Mouse (Mus musculus) kidney, embryonic 15.5 days (tissue): ENCODE results near the gene Akirin1. TPM values are rescaled to one million over a fixed set of nuclear protein-coding genes. Genes with fewer than 3 reads are reported as not detected.

Experiments used
- ATAC-seq: fragments of 200-750 bp; cut with Nextera tagmentation; replicated peaks from 2 replicates; pipeline ENCODE4 v1.8.0; 2017; ENCODE audit warnings: moderate TSS enrichment; ENCODE audit not compliant: low FRiP score
- H3K27ac ChIP-seq: fragments of 300-500 bp; sonication (generic); 2 replicates; pipeline ENCODE4 v1.5.1; 2015; ENCODE audit warnings: mild to moderate bottlenecking, inconsistent platforms
- H3K27me3 ChIP-seq: fragments of 300-500 bp; sonication (generic); 2 replicates; pipeline ENCODE4 v1.6.1; 2015; ENCODE audit warnings: inconsistent platforms
- H3K36me3 ChIP-seq: fragments of 300-500 bp; sonication (generic); 2 replicates; pipeline ENCODE4 v1.6.1; 2015; ENCODE audit warnings: inconsistent platforms
- H3K4me1 ChIP-seq: fragments of 300-500 bp; sonication (generic); 2 replicates; pipeline ENCODE4 v1.6.1; 2015; ENCODE audit warnings: inconsistent platforms
- H3K4me2 ChIP-seq: fragments of 300-500 bp; sonication (generic); 2 replicates; pipeline ENCODE4 v1.6.1; 2015; ENCODE audit warnings: moderate library complexity, mild to moderate bottlenecking, inconsistent platforms
- H3K4me3 ChIP-seq: fragments of 300-500 bp; sonication (generic); replicated peaks from 2 replicates; pipeline ENCODE4 v1.5.1; 2015; ENCODE audit warnings: mild to moderate bottlenecking, inconsistent platforms
- H3K9ac ChIP-seq: fragments of 300-500 bp; sonication (generic); 2 replicates; pipeline ENCODE4 v1.6.1; 2015; ENCODE audit warnings: mild to moderate bottlenecking, inconsistent platforms
- H3K9me3 ChIP-seq: fragments of 300-500 bp; sonication (generic); replicated peaks from 2 replicates; pipeline ENCODE4 v1.6.1; 2016; ENCODE audit warnings: inconsistent platforms
- WGBS: fragments of 180-500 bp; shearing (Covaris S2); methylation state at CpG from one replicate; pipeline ENCODE4 v1.1.7; 2015; ENCODE audit warnings: mixed read lengths; 5-methylcytosine and 5-hydroxymethylcytosine counted together
- polyA plus RNA-seq: library from polyadenylated mRNA; unstranded; fragments of >200 nt; fragmentation: Nextera tagmentation; extraction: Ambion mirVana; gene quantifications from 2 replicates; pipeline ENCODE4 v1.2.1, GENCODE M21; 2015

Gene Akirin1
- polyA plus RNA-seq, 1 experiment from 2014 or later: 42.5 TPM

DNA sequence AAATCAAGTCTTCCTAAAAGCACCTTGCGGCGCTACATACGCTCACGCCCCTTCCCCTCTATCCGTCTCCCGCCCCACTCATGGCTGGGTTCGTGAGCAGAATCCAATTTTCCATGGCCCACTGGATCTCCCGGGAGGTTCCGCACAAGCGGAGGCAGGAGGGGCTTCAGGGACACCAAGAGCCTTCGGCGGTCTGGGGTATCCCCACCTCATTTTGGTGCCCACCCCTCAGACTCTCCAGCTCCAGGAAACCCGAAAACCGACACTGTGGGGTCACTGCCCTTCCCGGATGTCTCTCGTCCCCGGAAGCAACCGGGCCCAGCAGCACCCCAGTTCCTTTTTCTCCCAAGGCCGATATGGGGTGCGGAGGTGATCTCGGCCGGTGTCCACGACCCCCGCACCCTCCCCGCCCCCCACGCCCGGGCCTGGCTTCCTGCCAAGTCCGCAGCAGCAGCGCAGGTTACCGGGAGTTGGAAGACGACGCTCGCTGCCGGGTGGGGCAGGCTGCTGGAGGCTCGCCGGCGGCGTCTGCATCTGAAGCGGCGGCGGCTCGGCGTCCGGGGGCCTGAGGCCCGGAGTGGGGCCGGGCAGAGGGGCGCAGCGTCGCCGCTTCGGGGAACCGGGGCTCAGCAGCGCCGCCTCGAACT lies 538 bp downstream of the Akirin1 start:
- Histone ChIP-seq H3K27me3 (no peaks in the 10 kb centered on the region), H3K9ac (peak overlapping the region; percentile 87), H3K4me3 (peak overlapping the region; percentile 99), H3K27ac (peak overlapping the region; percentile 93), H3K4me1 (peaks cover 19% of the 10 kb centered on the region), H3K36me3 (no peaks in the 10 kb centered on the region), H3K9me3 (no peaks in the 10 kb centered on the region), H3K4me2 (peak overlapping the region; percentile 87)
- ATAC-seq: peak; percentile 82
- 0% methylated on average over 55 of the region's 55 CpGs for WGBS

DNA sequence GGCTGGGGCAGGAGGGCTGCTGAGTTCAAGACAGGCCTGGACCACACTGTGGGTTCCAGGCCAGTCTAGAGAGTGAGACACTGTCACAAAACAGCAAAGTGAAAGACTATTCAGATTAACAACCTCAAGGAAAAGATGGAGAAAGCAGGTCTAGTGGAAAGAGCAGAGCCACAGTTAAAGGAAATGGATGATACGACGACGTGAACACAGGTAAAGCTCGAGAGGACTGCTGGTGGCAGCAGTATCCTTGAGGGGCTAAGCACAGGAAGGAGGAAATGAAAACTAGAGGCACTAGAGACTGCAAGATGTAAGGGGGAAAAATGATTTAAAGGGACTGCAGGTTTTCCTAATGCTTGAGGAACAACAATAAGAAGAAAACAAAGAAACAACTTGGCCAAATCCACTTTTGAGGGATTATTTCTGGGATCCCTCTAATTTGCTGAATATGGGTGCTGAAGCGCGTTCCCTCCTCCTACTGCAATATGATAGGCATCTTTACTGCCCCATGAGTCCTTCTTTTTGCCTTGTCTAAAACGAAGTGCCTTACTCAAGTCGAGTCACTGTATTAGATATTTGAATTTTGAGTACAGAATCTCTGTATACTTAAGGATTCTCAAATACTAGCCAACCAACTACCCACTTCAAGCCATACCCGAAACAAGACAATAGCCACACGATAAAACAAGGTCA lies 1.3 kb downstream of the Akirin1 start:
- H3K9me3 ChIP-seq: no peaks in the 10 kb centered on the region
- peak overlapping the region; percentile 93 for H3K27ac ChIP-seq
- H3K27me3 ChIP-seq: no peaks in the 10 kb centered on the region
- H3K4me2 ChIP-seq: peak overlapping the region; percentile 87
- WGBS: 11% methylated on average over 10 of the region's 10 CpGs
- ATAC-seq: no peak
- H3K36me3 ChIP-seq: no peaks in the 10 kb centered on the region
- H3K4me3 ChIP-seq: peak overlapping the region; percentile 99
- H3K9ac ChIP-seq: peak overlapping the region; percentile 87
- peaks cover 19% of the 10 kb centered on the region for H3K4me1 ChIP-seq

DNA sequence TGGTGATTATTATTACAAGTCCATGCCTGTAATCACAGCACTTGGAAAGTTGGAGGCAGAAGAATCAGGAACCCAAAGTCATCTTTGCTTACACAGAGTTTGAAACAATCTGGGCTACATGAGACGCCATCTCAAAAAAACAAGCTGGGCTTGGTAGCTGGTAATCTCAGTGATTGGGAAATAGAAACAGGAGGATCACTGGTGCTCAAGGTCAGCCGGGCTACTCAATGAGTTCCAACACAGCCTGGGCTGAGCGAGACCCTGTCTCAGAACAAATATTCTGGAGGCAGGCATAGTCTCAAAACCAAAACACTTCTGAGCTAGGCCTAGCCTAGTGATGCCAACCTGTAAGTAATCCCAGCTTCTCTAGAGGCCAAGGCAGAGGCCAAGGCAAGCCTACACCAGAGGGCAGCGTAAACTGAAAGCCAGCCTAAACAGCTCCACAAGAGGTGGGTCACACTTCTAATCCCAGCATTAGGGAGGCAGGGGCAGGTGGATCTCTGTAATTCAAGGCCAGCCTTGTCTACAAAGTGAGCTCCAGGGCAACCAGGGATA lies 4.8 kb downstream of the Akirin1 start:
- H3K27me3 ChIP-seq: no peaks in the 10 kb centered on the region
- 91% methylated on average over 4 of the region's 4 CpGs for WGBS
- H3K36me3 ChIP-seq: peaks cover 28% of the 10 kb centered on the region
- no peak overlapping the region for H3K4me2 ChIP-seq
- no peaks in the 10 kb centered on the region for H3K9me3 ChIP-seq
- no peak for ATAC-seq
- H3K27ac ChIP-seq: no peak overlapping the region
- no peak overlapping the region for H3K4me3 ChIP-seq
- H3K4me1 ChIP-seq: peaks cover 15% of the 10 kb centered on the region
- H3K9ac ChIP-seq: no peak overlapping the region

DNA sequence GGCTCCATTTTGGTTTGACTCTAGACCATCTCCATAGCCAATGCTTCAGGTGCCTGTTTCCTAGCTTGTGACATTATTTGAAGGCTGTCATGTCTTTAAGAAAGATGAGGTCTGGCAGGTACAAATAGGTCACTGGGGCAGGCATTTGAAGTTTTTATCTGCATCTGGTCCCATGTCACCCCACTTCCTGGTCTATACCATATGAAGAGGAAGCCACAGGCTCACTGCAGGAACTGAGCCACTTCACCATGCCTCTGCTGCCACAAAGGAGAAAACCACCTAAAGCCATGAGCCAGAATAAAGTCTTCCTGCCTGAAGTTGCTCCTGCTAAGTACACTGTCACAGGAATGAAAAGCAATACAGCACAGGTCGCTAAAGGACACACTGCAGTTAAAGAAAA lies 7.3 kb downstream of the Akirin1 start:
- H3K9me3 ChIP-seq: no peaks in the 10 kb centered on the region
- WGBS: 72% methylated on average over 1 of the region's 1 CpGs
- H3K27ac ChIP-seq: no peak overlapping the region
- H3K4me3 ChIP-seq: no peak overlapping the region
- no peak overlapping the region for H3K4me2 ChIP-seq
- peaks cover 50% of the 10 kb centered on the region for H3K36me3 ChIP-seq
- no peak for ATAC-seq
- H3K9ac ChIP-seq: no peak overlapping the region
- H3K27me3 ChIP-seq: no peaks in the 10 kb centered on the region
- 0 out of 2 replicates have a peak, but pooled peaks cover 4% of the 10 kb centered on the region for H3K4me1 ChIP-seq

DNA sequence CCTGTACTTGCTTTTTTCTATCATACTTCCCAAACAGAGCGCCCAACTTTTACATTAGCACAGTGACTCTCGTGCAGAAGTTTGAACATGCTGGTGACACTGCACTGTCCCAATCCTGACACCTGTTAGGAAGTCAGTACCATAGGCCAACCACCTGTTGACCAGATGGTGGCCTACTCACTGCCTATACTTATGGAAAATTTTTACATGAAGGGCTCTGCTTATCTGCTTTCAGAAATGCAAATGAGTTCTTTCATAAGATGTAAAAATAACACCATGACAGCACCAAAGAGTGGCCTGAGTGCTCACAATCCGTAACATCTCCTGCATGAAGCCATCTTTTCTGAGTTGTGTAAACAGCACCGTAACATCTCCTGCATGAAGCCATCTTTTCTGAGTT lies 11.4 kb downstream of the Akirin1 start:
- no peaks in the 10 kb centered on the region for H3K4me1 ChIP-seq
- H3K4me2 ChIP-seq: no peak overlapping the region
- H3K27ac ChIP-seq: no peak overlapping the region
- ATAC-seq: no peak
- no peaks in the 10 kb centered on the region for H3K27me3 ChIP-seq
- WGBS: 96% methylated on average over 4 of the region's 4 CpGs
- peaks cover 80% of the 10 kb centered on the region for H3K36me3 ChIP-seq
- no peak overlapping the region for H3K9ac ChIP-seq
- no peaks in the 10 kb centered on the region for H3K9me3 ChIP-seq
- no peak overlapping the region for H3K4me3 ChIP-seq

DNA sequence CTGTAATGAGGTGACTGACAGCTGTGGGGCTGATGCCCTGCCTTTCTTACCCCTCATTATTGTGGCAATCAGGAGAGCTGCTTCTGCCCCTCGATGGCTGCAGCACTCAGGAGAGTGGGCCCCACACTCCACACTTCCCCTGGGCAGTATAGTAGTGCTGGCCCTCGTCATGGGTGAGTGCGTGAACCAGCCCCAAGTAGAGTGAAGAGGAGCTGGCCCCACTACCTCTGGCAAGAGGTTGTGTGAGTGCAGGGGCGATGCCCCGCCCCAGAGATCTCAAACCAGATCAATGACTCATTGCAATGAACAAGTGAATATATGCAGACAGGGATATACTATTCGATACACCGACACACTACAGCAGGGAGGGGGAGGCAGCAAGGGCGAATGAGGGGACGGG lies 16.6 kb downstream of the Akirin1 start:
- WGBS: 84% methylated on average over 9 of the region's 9 CpGs
- H3K4me2 ChIP-seq: no peak overlapping the region
- H3K27ac ChIP-seq: no peak overlapping the region
- H3K27me3 ChIP-seq: no peaks in the 10 kb centered on the region
- H3K36me3 ChIP-seq: peaks cover 49% of the 10 kb centered on the region
- no peak overlapping the region for H3K4me3 ChIP-seq
- no peaks in the 10 kb centered on the region for H3K9me3 ChIP-seq
- no peak for ATAC-seq
- H3K4me1 ChIP-seq: no peaks in the 10 kb centered on the region
- H3K9ac ChIP-seq: no peak overlapping the region

DNA sequence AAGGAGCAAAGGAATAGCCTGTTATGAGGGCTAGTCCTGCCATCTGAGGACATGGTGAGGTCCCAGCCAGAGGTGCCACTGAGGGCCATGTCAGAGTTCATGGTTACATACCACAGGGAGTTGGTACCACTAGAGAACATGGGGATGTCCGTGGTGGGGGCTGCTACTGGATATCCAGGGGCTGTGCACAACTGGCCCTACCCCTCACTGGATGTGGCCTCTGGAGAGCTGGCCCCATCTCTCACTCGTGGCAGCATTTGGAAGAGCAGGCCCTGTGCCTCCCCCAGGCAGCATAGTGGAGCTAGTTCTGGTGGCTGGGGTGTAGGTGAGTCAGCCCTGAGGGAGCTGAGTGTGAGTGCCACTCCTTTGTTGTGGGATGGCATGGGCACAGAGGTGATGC lies 17.2 kb downstream of the Akirin1 start:
- H3K27me3 ChIP-seq: no peaks in the 10 kb centered on the region
- no peak overlapping the region for H3K4me2 ChIP-seq
- H3K4me3 ChIP-seq: no peak overlapping the region
- H3K9ac ChIP-seq: no peak overlapping the region
- ATAC-seq: no peak
- peaks cover 43% of the 10 kb centered on the region for H3K36me3 ChIP-seq
- no peaks in the 10 kb centered on the region for H3K4me1 ChIP-seq
- H3K27ac ChIP-seq: no peak overlapping the region
- H3K9me3 ChIP-seq: no peaks in the 10 kb centered on the region
- WGBS: 81% methylated on average over 2 of the region's 2 CpGs

DNA sequence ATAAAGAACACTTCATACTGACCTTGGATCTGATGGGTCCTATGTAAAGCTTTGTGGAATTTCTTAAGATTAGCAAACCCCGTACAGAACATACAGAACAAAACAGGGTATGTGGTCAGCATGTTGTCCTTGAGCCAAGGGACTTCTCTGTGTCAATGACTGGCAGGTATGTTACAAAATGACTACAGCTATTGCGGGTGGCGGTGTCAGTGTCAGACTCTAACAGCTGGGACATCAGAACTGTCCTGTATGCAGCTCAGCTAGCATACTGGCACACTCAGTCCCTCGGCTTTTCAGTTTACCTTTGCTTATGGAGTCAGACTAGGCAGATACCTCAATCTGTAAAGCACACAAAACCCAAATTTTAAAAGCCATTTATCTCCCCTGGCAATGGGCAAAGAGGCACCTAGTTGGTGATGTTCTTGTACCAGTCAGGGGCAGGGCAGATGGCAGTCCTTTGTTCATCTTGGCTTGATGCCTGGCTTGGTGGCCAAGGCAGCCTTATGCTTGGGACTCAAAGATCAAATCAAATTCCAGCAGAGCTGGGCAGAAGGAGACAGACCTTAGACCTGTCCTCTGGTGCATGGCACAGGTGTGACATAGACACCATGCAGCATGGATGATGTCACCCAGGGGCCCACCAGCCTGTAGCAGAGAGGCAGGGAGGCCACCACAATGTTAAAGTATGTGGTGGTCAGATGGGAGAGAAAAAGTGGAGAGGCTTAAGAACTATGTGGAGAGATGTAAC lies 17.8 kb downstream of the Akirin1 start:
- Histone ChIP-seq H3K4me2 (no peak overlapping the region), H3K9me3 (no peaks in the 10 kb centered on the region), H3K4me3 (no peak overlapping the region), H3K27ac (no peak overlapping the region), H3K4me1 (no peaks in the 10 kb centered on the region), H3K9ac (no peak overlapping the region), H3K36me3 (peaks cover 37% of the 10 kb centered on the region), H3K27me3 (no peaks in the 10 kb centered on the region)
- 93% methylated on average over 4 of the region's 4 CpGs for WGBS
- ATAC-seq: no peak

DNA sequence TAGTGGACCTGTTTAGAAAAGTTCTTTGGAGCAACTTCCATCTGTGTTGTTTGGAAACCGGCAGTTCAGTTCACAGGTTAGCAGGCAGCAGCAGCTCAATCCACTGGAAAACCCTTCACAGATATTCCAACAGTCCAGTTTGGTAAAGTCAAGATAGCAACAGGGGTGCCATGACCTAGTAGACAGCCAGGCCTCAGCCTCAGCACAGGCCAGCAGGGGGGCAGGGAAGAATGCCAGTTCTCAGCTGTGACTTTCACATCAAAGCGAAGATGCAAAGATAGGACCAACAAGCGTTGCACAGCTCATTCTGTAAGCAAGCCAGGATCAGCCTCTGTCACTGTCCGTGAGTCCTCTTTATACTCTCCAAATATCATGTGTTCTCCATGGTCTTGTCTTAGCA lies 28.4 kb downstream of the Akirin1 start:
- WGBS: 85% methylated on average over 4 of the region's 4 CpGs
- no peak overlapping the region for H3K9ac ChIP-seq
- H3K4me1 ChIP-seq: peaks cover 12% of the 10 kb centered on the region
- no peaks in the 10 kb centered on the region for H3K27me3 ChIP-seq
- no peak overlapping the region for H3K4me2 ChIP-seq
- H3K27ac ChIP-seq: no peak overlapping the region
- no peaks in the 10 kb centered on the region for H3K9me3 ChIP-seq
- H3K4me3 ChIP-seq: no peak overlapping the region
- no peak for ATAC-seq
- H3K36me3 ChIP-seq: no peaks in the 10 kb centered on the region

DNA sequence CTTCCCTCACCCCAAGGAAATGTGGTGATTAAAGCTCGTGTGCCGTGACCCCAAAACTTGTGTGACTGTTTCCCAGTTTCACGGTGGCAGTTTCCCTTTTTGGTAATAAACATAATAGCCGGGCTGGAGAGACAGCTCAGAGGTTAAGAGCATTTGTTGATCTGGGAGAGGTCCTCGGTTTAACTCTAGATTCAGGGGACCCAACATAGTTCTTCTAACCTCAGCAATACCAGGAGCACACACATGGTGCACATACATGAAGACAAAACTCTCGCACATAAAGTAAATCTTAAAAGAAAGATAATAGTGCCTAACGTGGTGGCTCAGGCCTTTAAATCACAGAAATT lies 31.7 kb downstream of the Akirin1 start:
- H3K9me3 ChIP-seq: no peaks in the 10 kb centered on the region

DNA sequence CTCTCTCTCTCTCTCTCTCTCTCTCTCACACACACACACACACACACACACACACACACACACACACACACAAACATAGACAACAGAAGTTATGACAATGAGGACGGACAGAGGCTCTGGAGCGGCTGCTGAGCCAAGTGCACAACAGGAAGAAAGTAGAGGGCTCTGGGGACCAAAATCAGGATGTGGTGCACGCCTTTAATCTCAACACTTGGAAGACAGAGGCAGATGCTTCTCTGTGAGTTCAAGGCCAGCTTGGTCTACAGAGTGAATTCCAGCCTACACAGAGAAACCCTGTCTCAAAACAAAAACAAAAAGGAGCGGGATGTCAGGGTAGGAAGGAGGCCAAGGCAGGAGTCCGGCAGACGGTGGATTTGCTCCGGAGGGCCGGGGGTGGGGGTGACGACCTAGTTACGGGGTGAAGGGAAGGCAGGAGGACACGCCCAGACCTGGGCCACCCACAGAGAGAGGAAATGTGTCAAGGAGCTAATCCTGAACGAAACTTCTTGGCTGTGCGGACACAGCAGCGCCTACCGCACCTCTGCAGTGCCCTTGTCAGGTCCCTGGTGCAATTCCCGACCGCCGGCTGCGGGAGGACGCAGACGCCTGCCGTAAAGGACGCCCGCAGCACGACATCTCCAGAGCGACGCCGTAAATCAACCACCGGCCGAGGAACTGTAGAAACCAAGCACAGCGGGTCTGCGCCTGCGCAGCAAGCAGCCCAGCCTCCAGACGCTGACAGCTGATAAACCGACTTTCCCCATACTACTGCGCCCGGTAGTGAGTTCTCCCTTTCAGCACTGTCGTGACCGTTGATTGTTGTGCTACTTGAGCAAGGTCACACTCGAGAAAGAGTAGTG lies 32.3 kb downstream of the Akirin1 start, which contains the start of gene Ndufs5:
Ndufs5 (minus strand) TSS at position 629 of the 860 bp plus-strand sequence.
- ATAC-seq: peak; percentile 95
- Histone ChIP-seq H3K4me2 (peak within 1 kb of the TSS; percentile 82), H3K4me3 (peak within 1 kb of the TSS; percentile 85), H3K9ac (peak within 1 kb of the TSS; percentile 94), H3K27me3 (no peaks in the 10 kb centered on the region), H3K27ac (peak within 1 kb of the TSS; percentile 72), H3K4me1 (peaks cover 12% of the 10 kb centered on the region), H3K36me3 (peaks cover 26% of the 10 kb centered on the region), H3K9me3 (no peaks in the 10 kb centered on the region)
- under 1% methylated on average over 40 of the region's 40 CpGs for WGBS

More for the DNA sequence above, 31.7 kb downstream of the Akirin1 start:
- Histone ChIP-seq H3K27ac (peak overlapping the region; percentile 72), H3K4me2 (peak overlapping the region; percentile 82), H3K27me3 (no peaks in the 10 kb centered on the region), H3K36me3 (peaks cover 21% of the 10 kb centered on the region), H3K9ac (peak overlapping the region; percentile 94), H3K4me3 (peak overlapping the region; percentile 85), H3K4me1 (peaks cover 12% of the 10 kb centered on the region)
- 18% methylated on average over 7 of the region's 7 CpGs for WGBS
- ATAC-seq: no peak; the same call in 1 of the 2 replicates
